Mouse (Mus musculus) spleen, postnatal 10 days (tissue): ENCODE data around the gene Grik3.

Experiments
- DNase-seq, 2 experiments: peaks; one replicate each; pipeline ENCODE4 v3.0.0; 2021 to 2022; ENCODE audit warnings: low spot score in 2 of 2

Gene Grik3

DNA sequence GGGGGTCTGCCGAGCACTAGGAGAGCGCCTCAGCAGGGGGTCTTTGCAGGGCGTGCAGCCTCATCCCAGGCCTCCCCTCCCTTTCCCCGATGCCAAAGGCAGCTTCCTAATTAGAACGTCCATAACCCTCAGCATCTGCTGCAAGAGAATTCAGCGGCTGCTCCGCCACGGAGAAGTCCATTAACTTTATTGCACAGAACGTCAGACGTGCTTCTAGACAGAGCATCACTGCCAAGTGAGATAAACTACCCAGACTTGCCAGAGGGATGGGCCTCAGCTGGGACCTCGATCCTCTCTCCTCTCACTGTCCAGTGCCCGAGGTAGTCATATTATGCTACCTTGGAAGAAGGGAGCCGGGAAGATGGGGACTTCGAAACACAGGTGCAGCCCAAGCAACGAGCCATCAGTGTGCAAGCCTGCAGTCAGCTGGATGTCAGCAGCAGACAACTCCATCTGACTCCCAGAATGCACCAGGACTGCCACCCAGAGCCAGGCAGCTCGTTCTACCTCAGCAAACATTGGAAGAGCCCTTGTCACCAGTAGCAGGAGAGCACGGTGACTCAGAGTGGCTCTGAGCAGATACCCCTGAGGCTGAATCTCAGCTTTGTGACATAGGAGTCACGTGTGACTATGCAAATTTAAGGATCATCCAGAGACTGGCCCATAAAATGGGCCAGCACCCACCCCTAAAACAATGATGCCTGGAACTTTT, 228.1 kb downstream of the Grik3 start:
- DNase-seq, result no peak

DNA sequence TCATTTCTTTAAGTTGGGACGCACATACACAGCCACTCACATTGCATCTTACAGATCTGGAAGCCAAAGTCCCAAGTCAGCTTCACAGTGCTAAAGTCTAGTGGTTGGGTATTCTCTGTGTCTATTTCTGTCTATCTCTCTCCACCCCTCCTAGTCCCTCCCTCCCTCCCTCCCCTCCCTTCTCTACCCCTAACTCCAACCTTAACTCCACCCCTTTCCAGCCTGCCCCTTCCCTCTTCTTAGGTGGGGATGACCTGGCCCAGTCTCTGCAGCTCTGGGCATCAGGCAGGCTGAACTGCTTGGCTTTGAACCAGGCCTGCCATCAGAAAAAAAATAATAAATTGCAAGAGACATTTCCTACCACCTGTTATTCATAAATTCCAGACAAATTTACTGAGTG, 235.7 kb downstream of the Grik3 start:
- DNase-seq, result no peak

DNA sequence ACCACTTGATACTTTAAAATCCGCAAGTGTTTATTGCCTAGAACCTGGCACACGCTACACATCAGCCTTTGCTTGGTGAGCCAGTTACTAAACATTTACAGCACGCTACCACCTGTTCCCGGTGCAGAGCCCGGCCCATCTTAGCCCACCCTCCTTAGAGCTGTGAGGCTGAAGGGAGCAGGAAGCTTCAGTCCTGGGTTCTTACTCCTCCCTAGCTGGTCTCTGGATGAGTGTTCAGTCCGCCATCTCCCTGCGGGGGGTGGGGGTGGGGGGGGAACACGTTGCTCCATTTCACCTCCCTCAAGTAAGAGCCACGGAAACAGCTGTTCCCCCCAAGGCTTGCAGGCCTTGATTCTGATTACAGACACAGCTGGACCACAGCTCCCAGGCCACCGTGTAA, 236.5 kb downstream of the Grik3 start:
- DNase-seq, result no peak

DNA sequence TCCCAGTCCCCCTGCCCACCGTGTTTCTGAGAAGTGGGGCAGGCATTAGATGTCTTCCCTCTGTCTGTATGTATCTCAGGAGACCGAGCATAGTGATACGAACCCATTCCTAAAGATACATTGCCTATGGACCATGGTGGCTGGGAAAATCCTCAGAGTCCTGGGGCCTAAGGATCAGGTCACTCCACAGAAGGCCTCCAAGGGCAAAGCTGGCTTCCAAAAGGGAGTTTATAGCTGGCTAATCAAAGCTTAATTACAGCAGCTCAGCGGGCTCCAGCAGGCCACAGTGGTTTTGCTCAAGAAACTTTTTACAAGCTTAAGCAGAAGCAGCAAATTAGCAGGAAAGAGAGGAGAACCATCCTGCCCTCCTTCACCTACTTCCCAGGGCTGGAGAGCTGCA, 237.1 kb downstream of the Grik3 start:
- DNase-seq, result no peak

DNA sequence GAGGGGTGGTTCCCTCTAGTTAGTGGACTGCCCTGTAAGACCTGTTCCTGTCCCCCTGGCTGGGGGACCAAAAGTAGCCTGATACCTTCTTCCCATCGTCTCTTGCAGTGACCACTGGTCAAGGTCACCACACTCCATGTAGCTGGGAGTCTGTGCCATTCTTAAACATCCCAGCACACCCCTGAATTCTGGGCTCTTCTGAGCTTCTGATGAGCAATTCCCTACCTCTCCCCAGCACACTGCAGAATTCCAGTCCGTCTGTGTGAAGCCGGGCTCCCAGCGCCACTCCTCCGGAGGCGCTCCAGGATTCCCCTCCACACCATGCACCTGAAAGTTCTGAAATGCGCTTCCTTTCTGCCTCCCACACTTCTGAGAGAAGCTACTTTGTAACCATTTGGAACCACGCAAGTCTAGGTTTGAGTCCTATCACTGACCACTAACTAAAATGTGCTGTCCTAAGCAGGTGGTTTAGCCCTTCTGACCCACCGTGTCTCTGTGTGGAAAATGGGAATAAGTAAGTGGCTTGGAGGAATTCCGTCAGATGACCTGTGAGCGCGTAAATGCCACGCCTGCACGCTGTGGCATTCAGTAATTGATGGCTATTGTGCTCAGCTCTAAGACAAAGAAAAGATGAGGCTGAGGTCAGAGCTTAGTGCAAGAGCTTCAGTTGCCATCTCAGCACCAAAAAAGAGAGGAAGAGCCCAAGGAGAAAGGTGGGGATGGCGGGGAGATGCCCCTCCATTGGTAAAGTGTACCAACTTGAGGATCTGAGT, 237.8 kb downstream of the Grik3 start:
- DNase-seq, result no peak

DNA sequence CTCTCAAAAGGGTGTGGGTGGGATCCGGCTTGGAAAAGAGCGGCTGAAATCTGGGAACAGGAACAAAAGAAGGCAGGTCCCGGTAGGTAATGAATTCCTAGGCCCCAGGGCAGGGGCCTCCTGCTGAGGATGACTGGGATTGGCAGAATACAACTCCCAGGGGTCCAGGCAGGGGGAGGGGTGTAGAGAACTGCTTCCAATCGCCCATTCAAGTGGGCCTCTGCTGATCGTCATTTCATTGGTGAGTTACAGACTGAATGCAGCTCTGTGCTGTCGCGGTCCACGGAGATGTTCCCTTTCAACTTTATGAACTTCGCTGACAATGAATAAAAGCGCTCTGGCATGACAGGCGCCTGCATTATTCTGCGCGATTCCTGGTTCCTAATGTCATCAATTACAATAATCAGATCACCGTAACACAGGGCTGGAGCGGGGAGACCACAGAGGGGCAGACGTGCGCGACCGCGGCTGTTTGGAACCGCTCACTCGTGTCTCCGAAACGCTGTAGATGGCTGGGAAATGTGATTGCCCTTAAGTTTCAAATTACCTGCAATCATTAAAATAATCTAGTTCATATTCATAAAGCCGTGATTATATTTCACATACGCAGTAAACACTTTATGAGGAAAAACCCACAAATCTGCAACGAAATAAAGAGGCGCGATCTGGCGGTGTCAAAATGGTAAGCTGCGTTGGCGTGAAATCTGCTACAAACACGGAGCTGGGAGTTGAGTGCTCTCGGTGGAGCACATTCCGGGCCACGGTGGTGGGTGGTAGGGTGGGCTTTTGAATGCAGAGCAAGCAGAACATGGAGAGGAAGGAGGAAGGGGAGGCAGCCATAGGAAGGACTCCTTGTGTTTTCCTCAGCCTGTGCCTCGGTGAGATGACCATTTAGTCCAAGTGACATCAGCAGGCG, 239.1 kb downstream of the Grik3 start:
- no peak for DNase-seq

DNA sequence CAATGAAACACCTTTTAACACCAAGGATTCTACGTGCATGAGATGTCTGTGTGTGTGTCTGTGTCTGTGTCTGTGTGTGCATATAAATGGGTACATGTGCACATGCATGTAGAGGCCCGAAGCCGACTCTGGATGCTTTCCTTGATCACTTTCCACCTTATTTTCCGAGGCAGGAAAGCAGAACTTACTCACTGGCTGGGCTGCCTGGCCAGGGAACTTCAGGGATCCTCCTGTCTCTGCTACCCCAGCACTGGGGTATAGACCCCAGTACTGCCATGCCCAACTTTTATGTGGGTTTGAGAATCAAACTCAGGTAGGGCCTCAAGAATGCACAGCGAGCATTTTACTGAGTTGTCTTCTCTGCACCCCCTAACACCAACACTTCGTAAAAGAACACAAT, 240.3 kb downstream of the Grik3 start:
- DNase-seq, result no peak

DNA sequence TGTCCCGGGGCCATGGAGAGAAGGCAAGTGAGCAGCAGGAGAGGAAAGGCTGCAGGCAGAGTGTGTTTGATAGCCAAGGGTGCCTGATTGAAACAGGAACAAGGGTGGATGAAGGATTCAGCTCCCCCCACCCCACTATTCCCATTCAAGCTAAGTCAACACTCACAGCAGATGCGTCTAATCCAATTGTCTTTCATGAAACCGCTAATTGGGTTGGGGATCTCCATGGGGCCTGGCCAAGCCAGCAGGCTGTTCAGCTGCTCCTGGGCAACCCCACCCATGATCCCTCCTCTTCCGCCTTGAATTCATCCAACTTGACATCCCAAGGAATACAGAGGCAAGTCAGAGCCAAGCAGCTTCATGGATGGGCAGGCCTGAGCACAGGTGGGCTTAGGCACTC, 246.3 kb downstream of the Grik3 start:
- DNase-seq, result no peak

DNA sequence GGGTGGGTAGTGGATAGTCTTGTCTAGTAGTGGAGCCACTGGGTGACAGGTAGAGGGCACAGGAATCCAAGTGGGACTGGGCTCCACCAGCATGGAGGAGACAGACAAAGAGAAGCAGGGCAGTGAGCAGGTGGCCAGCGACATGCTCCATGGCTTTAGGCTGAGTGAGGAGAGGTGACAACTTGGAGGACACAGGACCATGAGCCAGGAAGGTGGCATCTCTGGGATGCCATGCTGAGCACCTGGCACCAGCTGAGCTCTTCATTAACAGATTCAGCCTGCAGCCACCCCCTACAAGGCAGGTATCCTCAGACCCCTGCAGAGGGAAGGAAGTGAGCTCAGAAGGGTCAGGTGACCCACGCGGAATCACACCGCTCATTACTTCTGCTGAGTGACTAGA, 248.3 kb downstream of the Grik3 start:
- no peak for DNase-seq

DNA sequence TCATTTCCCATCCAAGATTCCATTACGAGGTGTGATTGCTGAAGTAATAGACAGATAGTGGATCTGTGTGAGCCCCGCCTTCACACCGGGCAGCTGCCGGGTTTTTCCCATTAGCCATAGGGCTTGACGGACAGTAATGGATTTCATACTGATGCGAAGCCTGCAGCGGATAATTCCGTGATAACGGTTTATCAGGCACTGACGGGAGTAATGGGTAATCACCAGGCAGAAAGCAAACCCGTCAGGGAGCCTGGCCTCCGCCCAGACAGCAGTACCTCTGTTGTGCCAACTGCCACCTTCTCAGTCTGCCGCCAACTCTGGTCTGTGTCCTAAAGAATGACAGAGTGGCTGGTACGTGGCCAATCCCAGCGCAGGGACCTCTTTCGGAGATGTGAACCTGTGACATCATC, 251.7 kb downstream of the Grik3 start:
- no peak for DNase-seq

DNA sequence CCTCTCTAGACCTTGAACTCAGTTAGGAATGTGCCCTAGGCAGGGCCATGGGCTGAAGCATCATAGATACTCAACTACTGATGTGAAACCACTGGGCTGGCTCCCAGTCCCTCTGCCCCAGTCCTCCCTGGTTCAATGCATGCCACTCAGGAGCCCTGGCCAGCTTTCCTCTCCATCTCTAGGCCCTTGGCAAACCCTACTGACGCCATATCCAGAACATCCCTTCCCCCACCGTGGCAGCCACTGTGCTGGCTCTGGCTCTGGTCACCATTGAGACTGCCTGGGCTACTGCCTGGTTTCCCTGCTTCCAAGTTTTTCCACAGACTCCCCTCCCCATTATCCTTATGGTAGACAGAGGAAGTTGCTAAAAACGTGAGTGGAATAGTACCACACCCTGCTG, 255.4 kb downstream of the Grik3 start:
- DNase-seq, result no peak

DNA sequence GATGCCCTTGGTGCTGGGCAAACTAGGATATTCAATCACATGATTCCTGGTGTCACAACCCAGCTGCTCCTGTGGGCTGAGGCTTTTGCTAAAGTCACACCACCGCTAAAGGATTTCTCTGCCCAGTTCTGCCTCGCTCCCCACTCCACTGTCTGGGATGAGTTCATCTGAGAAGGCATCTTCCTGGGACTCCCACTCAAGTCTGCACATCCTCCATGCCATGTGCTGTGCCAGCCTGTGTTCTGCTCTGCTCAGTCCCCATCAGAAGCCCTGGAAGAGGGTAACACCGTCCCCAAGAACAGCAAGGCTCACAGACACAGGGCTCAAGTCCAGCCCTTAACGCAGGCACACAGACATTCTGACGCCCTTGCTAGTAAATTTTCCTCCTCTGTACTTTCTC, 265.9 kb downstream of the Grik3 start:
- DNase-seq, result no peak

DNA sequence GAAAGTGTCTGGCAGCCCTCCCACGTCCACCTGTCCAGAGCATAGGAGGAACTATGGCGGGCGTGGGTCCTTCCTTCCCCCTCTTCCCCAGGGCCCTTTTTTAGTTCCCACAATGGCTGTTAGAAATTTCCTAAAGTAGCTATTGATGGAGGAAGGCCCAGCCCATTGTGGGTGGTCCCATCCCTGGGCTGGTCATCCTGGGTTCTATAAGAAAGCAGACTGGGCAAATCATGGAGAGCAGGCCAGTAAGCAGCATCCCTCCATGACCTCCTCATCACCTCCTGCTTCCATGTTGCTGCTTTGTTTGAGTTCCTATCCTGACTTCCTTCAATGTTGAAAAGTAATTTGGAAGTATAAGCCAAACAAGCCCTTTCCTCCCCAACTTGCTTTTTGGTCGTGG, 269.8 kb downstream of the Grik3 start:
- no peak for DNase-seq

DNA sequence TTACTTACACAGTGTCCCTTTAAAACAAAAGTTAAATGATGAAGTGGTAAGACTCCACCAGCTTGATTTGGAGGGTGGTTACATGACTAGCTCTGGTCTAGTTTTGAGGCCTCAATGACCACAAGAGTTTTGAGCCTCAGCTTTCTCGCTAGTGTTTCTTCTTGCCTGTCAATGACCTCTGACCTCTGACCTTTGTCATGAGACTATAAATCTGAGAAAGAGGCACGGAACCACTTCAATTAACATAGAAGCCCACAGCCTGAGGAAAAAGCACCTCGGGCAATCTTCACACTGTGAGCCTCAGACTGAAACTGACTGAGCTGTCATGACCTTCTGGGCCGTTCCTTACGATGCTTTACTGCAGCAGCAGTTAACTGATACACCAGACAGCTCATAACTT, 272.6 kb downstream of the Grik3 start:
- no peak for DNase-seq
